Mouse (Mus musculus): Measurements from ENCODE around the gene Tysnd1.

Tysnd1 gene

DNA sequence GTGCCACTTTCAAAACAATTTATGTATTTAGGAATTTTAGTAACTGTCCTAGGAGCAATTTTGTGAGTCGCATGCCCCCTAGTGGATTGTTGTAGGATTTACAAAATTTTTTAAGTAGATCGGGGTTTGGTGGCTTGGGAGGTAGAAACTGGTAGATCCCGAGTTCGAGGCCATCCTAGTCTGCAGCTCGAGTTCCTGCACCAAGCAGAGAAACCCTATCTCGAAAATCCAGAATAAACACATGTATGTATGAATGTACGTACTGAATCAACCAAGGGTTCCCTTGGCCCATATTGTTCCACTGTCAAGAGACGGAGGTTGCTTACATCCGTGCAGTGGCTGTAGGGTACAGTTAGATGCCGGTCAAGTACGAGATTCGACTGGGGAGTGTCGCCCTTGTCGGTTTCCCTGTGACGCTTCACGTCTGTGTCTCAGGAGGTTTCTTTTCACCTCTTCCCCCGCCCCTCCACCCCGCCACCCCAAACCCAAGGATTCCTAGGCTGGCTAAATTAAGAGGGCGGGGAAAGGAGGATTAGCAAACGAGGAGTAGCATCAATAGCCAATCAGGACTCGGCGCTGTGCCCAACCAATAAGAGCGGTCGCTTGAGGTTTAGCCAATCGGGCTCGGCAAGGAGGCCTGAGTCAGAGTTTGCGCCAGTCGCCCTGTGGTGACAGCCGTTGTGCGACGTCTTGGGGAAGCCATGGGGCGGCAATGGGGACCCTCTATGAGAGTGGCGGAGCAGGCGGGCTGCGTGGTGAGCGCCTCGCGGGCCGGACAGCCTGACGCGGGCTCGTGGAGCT lies at the start of gene Tysnd1:
Gene Tysnd1 (plus strand): TSS at position 645 of the 801 bp plus-strand sequence.
- DNase-seq (ENCODE audit: low read depth): peak; percentile 95

DNA sequence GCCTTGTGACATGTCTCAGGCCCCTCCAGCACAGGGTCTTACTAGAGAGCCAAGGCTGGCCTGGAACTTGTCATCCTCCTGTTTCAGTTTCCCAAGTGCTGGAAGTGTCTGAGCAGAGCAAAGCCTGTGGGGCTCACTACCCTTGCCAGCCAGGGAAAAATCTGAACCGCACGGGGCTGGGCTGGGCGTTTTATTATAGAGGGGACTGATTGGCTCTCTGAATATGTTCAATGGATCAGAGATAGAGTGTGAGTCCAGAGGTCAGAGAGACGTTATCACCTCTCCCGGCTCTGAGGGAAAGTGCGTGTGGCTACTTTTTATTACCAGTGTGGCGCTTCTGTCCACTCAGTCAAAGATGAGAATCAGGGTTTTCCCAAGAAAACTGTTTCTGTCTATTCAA lies 48.8 kb upstream of the Tysnd1 start:
- DNase-seq (ENCODE audit: low read depth): no peak

DNA sequence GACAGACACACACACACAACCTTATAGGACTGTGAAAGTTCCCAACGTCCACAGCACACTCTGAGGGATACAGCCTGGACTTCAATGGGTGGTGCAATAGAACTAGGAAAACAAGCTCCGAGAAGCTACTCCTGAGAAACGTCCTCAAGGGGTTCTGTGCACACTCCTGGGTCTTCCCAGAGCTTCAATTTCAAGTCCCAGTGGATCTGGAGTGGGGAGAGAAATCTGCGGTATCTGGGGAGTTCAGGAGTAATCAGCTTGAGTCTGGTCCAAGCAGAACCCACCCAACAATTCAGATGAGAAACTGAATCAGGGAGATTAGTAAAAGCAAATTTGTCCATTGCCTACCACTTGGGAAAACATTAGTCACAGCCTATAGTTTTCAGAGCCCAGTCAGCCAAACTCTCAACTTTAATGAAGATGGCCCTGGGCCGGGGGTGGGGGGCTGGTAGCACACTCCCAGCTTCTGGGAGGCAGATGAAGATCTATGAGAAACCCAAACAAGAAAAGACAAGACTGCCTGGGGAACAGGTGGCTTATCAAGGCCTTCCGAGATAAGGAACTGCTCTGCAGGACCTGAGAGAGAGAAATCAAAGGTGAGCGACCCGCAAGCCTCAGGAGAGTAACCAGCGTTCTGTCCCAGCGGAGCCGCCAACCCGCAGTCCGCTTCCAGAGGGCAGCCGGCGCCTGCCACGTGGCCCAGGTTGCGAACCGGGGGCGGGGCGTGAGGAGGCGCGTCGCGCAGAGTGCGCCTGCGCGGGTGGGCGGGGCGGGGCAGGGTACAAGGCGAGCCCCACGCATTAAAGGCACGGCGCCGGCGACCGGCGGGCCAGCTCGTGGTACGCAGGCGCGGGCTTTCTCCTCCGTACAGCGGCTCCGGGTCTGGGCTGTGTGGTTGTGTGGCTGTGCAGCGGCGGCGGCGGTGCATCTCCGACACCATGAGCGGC lies 47.3 kb upstream of the Tysnd1 start, which contains the start of gene Ppa1:
Gene Ppa1 (plus strand): TSS at position 763 of the 947 bp plus-strand sequence.
- peak; percentile 71 for DNase-seq (ENCODE audit: low read depth)

DNA sequence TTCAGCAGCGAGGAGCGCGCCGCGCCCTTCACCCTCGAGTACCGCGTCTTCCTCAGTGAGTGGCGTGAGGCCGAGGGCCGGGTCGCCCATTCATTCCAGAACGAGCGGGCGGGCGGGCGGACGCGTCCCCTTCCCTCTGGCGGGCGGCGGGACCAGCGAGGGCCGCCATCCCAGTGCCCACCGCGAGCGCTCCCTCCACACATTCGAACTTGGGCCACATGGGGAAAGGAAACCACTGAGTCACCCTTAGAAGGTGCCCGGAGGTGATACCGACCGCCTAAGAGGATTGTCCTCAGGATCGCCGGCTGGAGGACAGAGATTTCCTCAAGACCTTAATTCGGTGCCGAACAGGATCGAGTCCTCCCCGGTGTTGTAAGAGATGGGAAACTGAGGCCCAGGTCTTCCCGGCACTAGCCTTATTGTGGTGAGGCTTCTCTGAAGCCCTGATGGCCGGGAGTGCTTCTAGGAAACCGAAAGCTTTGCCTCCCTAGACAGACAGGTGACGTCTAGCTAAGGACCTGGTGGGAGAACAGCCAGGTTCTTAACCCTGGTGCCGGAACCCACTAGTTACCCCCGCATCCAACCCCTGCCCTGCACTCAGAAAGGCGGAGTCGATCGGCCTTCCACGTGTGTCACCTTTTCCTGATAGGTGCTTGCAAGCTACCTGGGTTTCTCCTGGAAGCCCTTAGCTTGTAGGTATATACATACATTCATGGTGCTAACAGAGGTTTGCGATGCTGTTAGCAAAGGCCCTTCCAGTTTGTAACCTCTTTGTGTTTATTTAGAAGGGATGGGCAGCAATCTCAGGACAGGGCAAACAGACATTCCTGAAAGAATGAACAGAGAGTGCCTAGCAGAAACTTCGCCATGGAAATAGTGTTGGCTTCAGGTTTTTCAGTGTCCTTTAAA lies 46.3 kb upstream of the Tysnd1 start:
- peak; percentile 31 for DNase-seq (ENCODE audit: low read depth)

DNA sequence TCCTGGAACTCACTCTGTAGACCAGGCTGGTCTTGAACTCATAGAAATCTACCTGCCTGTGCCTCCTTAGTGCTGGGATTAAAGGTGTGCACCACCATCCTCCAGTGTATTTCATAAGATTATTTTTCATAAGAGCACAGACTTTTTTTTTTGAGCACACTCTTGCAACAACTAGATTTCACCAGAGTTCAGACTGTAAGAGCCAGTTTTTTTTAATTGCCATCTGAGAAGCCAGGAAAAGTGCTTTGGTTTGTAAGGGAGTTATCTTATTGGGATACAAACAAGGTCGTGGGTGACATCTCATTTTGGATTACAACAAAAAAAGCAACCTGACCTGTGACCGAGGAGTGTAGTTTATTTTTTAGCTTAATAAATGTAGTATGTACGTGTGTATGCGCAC lies 41.2 kb upstream of the Tysnd1 start:
- no peak for DNase-seq (ENCODE audit: low read depth)

DNA sequence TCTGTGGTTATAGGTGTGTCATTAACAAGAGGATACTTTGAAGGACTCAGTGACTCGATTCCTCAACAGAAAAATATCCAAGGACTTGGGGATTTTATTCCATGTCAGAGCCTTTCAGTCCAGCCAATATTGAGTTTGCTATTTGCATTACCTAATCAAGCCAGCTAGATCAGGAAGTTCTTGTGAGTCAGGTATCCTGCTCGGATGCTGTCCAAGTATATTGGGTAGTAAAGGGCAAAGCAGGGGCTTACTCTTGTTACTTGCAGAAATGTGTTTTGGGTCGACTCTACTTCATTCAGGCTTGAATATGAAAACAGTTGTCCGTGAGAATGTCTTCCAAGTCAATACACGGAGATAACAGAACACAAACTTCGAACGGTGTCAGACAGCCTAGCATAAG lies 40.6 kb upstream of the Tysnd1 start:
- no peak for DNase-seq (ENCODE audit: low read depth)

DNA sequence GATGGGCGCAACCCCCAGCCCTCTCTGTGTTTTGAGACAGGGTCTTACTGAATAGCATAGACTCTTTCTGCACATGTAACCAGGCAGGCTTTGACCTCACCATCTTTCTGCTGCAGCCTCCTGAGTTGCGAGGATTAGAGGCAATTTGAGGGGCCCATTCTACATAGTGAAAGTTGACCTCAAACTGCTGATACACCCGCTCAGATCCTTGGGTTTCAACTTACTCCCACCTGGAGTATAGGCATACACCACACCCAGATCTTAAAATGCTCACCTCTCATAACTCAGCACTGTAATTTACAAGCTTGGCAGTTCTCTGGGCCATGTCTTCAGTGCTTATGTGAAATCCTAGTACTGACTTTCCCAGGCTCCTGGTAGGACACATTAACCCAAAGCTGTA lies 40.1 kb upstream of the Tysnd1 start:
- no peak for DNase-seq (ENCODE audit: low read depth)

DNA sequence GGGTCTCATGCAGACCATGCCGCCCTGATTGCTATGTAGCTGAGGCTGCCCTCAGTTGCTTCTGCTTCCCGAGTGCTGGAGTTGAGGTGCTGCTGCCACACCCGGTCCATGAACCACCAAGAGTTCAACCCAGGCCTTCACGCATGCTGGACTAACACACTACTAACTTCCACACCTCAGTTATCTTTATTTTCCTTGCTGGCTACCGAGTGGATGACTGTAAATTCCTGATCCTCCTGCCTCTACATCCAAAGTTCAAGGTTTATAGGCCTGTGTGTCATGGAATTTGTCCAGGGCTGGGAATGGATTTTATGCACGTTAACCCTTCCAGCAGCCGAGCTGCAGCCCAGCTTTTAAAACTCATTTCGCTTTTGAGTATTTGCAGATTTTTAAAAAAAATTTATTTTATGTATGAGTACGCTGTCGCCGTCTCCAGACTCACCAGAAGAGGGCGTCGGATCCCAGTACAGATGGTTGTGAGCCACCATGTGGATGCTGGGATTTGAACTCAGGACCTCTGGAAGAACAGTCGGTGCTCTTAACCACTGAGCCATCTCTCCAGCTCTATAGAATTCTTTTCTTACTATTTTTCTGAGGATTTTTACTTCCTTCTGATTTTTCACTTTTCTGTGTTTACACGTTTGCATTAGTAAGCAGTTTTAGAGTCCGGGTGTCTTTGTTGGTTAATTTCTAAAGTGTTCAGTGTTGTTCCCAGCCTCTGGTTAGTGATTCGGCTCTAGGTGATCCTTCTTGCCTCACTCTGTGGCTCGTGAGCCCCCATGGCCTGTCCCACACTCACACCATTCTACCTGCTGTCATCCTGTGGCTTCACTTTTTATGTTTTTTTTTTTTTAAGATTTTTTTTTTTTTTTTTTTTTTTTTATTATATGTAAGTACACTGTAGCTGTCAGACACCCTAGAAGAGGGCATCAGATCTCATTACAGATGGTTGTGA lies 38.1 kb upstream of the Tysnd1 start:
- no peak for DNase-seq (ENCODE audit: low read depth)

DNA sequence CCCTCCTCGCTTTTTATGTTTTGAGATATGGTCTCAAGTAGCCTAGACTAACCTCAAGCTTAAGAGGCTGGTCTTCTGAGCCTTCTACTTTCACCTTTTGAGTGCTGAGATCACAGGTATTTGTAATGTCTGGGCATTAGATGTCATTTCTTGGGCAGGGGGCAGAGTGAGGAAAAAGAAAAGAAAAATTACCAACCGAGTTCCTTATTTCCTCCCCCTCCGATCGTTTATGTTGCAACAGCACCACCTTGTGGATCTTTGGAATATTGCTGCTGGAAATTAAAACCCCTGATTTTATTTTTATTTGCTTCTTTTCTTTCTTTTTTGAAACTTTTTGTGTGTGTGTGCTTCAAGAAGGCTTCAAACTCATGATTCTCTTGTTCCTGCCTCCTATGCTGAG lies 37.3 kb upstream of the Tysnd1 start:
- DNase-seq (ENCODE audit: low read depth): peak; percentile 60

DNA sequence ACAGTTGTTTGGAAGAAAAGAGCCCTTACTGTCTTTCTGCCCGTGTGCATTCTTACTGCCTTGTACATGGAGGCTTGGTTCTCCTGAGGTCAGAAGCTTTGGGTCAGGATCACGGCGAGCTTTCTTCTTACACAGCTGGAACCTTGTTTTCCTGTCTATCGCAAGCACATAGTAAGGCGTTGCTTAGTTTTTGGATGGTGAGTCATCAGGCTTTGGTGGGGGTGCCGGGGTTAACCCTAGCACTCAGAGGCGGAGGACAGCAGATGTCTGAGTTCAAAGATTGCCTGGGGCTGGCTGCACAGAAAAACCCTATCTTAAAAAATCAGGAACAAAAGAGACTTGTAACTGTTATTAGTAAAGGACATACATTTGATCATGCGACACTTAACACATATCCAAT lies 33.4 kb upstream of the Tysnd1 start:
- no peak for DNase-seq (ENCODE audit: low read depth)

DNA sequence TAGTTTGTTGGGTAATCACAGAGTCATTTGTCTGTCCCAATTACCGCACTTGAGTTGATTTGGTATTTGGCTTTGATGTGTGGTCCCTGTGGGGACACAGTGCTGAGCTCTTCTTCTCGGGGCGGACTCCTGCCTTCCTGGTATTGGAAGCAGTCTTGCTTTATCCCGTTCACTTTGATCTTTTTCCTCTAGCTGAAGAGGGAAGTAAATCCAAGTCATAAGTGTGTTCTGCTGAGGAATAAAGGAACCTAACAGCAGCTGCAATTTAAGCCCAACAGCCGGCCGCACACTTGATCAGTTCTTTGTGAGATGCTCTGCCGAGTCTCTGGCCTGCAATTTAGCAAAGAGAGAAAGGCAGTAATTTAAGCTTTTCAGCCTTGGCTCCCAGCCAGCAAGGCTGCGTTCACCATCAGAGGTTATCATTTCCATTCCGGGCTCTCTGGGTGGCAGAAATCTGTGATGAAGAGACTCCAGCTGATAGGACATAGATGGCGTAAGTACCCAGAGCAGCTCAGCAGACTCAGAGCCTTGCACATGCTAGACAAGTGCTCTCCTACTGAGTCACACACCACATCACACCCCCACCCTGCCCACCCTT lies 32.8 kb upstream of the Tysnd1 start:
- DNase-seq (ENCODE audit: low read depth): no peak

DNA sequence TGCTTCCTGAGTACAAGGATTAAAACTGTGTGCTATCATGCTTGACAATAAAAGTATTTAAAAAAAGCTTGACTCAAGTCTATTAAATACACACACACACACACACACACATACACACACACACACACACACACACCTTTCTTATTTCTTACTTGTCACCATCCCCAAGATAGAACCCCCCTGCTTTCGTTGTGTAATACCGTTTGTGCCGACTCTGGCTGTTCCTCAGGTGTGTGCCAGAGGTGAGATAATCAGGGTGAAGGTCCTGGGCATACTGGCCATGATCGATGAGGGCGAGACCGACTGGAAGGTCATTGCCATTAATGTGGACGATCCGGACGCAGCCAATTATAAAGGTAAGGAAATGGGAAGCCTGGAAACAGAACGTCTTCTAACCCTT lies 30.2 kb upstream of the Tysnd1 start:
- no peak for DNase-seq (ENCODE audit: low read depth)

DNA sequence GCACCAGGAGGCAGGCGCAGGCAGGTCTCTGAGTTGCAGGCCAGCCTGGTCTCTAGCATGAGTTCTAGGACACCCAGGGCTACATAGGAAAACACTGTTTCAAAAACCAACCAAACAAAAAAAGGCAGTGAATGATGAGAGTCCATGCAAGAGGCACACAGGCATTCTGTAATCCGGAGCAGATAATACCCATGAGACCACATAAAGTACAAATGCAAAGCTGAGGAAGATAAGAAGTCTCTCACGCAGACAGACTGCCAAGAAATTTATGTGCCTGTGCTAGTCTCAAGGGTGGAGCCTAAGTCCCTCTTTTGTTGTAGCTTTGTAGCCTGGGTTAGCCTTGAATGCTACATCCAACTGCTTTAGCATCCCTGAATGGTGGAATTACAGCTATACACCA lies 29.7 kb upstream of the Tysnd1 start:
- no peak for DNase-seq (ENCODE audit: low read depth)

DNA sequence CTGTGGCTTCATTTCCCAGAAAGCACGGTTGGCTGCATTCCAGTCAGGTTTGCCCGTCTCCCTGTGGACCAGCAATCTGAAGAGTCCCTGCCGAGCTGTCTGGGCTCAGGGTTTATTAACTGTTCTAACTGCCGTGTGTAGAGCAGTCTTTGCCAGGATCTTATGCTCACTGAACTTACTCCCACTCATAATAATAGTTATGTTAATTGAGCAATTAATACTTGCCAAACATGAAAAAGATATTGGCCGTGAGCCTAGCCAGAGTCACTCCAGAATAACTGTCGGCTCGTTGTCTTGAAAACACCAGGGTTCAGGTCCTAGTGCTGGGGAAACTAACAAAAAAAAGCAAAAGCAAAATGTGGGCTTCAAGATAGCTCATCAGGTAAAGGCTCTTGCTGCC lies 26.0 kb upstream of the Tysnd1 start:
- no peak for DNase-seq (ENCODE audit: low read depth)

DNA sequence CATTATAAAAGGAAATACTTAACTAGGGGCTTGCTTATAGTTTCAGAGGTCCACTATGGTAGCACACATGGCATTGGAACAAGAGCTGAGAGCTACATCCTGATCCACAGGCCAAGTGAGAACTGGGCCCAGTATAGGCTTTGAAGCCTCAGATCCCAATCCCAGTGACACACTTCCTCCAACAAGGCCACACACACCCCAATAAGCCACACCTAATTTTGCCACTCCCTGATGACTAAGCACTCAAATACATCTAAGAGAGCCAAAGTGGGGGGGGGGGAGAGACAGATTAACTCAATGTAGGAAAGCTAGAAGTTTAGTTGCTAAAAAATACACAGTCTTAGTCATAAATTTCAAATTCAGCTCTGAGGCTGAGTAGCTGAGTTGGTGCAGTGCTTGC lies 25.4 kb upstream of the Tysnd1 start:
- no peak for DNase-seq (ENCODE audit: low read depth)

DNA sequence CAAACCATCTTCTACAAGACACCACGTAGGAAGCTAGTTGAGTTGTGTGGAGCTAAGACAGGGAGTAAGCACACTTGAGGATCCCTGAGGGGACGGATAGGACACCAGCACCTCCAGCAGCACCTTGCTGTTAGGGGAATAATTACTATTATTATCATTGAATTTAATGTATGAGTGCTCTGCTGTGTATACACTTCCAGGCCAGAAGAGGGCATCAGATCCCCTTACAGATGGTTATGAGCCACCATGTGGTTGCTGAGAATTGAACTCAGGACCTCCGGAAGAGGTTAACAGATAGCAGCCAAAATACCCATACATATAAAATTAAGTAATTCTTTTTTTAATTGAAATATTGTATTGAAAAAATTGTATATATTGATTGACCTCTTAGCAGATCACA lies 24.6 kb upstream of the Tysnd1 start:
- DNase-seq (ENCODE audit: low read depth): no peak

DNA sequence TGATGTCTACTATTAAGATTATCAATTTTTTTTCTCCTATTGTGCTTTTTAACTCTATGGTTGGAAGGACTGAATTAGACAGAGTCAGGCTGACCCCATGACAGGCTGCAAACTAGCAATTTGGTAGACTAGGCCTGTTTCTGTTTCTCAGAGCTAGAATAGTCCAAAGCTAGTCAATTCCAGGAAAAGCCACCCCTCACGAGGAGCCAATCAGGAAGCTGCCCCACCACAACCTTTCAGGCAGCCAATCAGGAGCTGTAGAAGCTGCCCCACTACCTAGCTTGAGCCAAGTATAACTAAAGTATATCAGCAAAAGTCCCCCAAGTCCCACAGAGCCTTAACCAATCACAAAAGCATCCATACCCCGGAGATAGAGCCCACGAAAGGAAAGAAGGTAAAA lies 19.4 kb upstream of the Tysnd1 start:
- DNase-seq (ENCODE audit: low read depth): no peak

DNA sequence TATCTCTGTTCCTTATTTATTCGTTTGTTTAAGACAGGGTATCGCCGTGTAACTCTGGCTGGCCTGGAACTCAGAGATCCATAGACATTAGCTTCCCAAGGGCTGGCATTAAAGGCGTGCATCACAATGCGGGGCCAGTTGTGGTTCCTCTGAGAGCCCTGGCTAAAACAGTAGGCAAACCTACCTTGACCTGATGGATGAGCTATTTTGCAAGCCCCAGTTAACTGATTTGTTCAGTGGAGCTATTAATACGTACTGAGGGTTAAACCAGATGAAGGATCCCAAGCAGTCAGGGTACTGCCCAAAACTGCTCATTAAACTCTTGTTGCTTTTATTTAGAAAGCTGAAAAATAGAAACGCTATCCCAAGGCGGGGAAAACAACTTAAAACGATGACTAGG lies 15.8 kb upstream of the Tysnd1 start:
- DNase-seq (ENCODE audit: low read depth): no peak

DNA sequence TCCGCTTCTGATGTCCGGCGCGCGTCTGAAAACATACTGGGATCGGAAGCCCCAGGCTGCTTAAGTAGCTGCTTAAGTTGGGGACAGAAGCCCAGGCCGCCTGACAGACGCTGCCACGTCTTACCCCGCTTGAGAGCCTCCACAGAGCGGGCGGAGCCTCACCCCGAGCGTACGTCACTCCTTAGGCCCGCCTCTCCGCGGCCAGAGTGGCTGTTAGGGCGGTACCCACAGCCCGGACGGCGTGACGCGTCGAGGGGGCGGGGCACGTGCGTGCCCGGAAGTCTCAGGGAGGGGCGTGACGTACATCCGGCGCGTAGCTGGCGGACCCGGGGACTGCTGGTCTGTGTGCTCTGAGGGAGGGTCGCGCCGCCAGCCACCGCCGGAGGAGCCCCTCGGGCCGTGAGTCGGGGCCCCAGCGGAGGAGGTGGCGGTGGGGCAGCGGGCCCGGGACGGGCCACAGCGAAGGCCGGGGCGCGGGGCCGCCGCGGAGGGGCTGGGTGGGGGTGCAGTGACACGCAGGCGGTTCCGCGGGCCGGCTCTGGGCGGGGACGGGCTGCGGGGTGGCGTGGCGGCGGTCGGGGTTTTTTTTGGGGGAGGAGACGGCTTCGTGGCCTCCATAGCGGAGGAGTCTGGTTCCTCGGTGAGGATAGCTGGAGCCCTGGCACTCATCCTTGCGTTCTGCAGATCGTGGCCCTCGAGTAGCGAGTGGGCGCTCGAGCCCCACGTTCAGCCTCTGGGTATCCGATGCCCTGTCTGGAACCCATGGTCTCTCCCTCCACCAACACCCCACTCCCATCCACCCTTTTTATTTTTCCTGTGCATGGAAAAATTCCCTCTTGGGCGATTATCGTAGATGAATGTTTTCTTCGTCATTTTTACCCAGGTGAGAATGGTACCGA lies 15.1 kb upstream of the Tysnd1 start, which contains the start of gene Sar1a:
Gene Sar1a (plus strand): TSS at position 285 of the 899 bp plus-strand sequence.
- DNase-seq (ENCODE audit: low read depth): peak; percentile 94

All from c-Kit-positive CD71-negative TER-119-negative erythroid progenitor cells, embryonic 14.5 days (primary cell).